Mouse (Mus musculus) T-helper 1 cell (primary cell): ENCODE measurements around the gene Ifi27l2b.

Experiments
- in situ Hi-C: fragments of 300-600 bp; cut with MboI, MseI; formaldehyde crosslinking; loops from one replicate; pipeline ENCODE4 v1.15.1; 2025; ENCODE audit warnings: high pct_unique_total_duplicates

The Ifi27l2b gene

GRCm38 (mm10) chr12:103437601-103438000 lies 19.4 kb downstream of the Ifi27l2b start:
- in situ Hi-C loops: loop anchor here (10.0 kb wide), 1 partner anchor 1567 kb away; the partner anchor contains the start of gene Syne3

DNA sequence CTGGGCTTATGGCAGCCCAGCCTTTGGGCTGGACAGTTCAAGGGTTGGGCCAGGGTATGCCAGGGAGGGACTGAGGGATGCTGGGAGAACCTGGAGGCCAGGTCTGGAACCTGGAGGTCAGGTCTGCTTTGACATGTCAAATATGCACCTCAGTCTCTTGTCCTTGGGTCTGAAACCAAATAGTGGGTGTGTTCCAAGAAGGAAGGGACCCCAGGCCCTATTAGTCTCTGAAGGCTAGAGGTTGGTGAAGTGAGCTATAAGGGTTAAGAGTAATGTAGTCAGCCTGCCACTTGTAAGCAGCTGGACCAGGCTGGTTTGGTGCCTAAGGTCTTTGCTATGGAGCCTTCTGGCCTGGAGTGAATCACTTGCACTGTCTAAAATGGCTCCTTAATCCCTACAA lies 22.2 kb downstream of the Ifi27l2b start:
- in situ Hi-C loops: loop anchor here (10.0 kb wide), 1 partner anchor 1570 kb away; the partner anchor contains the start of gene Syne3

DNA sequence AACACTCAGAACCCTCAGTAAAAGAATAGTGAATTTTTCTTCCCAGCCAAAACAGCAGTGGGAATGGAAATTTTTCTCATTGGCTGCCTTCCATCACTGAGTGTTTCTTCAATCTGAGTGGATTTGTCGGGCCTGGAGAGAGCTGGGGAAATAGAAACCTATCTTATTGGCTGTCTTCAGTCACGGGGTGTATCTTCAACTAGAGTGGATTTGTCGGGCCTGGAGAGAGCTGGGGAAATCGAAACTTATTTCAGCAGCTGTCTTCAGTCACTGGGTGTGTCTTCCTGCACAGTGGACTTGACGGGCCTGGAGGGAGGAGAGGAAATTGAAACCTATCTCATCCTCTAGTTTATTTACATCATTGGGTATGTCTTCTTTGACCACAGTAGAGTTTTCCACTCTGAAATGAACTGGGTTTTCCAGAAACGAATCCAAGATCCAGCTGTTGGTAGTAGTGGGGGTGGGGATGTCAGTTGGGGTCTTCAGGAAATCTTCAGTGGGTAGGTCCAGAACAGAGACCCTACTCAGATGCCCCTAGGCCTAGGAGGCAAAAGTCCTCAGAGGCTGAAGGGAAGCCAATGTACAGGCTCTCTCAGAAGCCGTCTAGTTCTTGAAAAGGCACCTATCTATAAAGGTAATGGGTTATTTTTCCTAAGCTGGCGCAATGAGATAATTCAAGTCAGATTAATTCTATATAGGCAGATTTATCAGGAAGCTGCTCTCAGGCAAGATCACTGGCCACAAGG lies 22.9 kb downstream of the Ifi27l2b start, which contains the start of gene Ifi27:
Gene Ifi27 (plus strand): TSS at position 226 of the 746 bp plus-strand sequence.
- in situ Hi-C loops: loop anchor here (10.0 kb wide), 1 partner anchor 1571 kb away; the partner anchor contains the start of gene Syne3

GRCm38 (mm10) chr12:103433430-103433829 lies 23.6 kb downstream of the Ifi27l2b start:
- in situ Hi-C loops: loop anchor here (10.0 kb wide), 1 partner anchor 1571 kb away; the partner anchor contains the start of gene Syne3

DNA sequence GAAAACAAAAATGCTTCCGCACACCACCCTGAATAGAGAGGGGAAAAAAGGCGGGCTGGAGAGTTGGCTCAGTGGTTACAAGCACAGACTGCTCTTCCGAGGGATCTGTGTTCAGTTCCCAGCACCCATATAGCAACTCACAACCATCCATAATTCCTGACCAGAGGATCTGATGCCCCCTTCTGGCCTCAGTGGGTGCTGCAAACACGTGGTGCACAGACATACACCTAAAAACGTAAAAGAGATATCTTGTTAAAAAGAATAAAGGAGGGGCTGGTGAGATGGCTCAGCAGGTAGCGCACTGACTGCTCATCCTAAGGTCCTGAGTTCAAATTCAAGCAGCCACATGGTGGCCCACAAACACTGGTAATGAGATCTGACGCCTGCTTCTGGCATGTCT lies 30.3 kb downstream of the Ifi27l2b start:
- in situ Hi-C loops: no loop called here

- in situ Hi-C loops: no loop called here
These were observed 31.1 kb downstream of the Ifi27l2b start, which contains the start of gene Ddx24 for GRCm38 (mm10) chr12:103425729-103426470. Ddx24 (minus strand) TSS chr12:103425830.

DNA sequence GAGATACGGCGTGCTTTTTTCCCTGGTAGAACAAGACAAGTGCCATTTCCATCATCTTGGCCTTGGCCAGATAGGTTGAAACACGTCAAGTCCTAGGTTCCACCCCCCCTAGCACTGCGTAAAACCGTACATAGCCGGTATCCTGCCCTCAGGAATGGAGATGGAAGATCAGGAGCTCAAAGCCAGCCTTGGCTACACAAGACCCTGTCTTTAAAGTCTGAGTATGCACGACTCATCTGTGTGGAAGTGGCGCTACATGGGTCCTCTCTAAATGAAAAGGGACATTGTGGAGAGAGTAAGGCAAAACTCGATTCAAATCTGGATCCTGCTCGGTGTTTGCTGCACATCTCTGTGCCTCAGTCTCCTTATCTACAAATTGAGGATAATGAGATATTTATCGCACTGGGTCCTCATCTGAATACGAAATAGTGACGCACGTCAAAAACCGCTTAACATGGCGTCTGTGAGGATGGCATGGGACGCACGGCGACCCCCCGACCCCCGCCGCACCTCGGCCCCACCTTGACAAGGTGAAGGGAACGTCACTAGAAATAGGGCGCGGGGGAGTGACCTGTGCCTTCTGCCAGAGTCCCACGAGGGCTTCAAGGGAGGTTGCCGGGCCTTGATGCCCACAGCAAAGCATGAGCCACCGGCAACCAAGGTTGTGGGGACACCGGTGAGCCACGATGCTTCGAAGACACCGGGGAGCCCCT lies 31.9 kb downstream of the Ifi27l2b start:
- in situ Hi-C loops: no loop called here

DNA sequence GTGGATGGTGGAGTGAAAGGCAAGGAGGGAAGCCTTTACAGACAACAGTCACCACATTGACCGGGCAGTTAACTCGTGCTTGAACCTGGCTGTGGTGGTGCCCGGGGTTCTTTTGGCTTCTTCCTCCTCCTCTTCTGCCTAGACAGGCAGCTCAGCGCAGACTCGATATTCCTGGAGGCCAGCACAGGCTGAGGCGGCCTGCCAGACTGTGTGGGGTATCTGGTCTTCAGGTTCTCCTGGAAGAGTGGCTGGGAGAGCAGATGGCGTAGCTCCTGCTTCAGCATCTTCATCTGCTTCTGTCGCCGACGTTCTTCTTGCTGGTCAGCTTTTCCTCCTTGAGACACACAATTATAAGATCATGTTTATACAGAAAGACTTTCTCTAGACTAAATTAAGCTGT lies 48.9 kb downstream of the Ifi27l2b start:
- in situ Hi-C loops: no loop called here

- in situ Hi-C loops: no loop called here
These were observed 49.3 kb downstream of the Ifi27l2b start, which contains the start of gene 9330161L09Rik for GRCm38 (mm10) chr12:103407720-103408119. 9330161L09Rik (minus strand) TSS chr12:103407820.

GRCm38 (mm10) chr12:103404131-103404530 lies 52.9 kb downstream of the Ifi27l2b start:
- in situ Hi-C loops: no loop called here
